Mouse (Mus musculus) spleen, adult 12 weeks (tissue): ENCODE measurements around the gene Gm11634.
"Not testable (repeated sequence)": the region's sequence is repeated elsewhere in the genome, so short reads cannot be mapped to it uniquely, and the experiment has no call there.

Experiments used
- DNase-seq: peaks from one replicate; pipeline ENCODE4 v3.0.0; 2022; ENCODE audit warnings: low spot score

Gene Gm11634

GRCm38 (mm10) chr11:101616948-101617767 is 18.1 kb upstream of the Gm11634 start:
- DNase-seq, result peak; percentile 30

GRCm38 (mm10) chr11:101616104-101616503 is 17.0 kb upstream of the Gm11634 start:
- no peak for DNase-seq

GRCm38 (mm10) chr11:101615380-101615779 is 16.3 kb upstream of the Gm11634 start:
- no peak for DNase-seq

- DNase-seq, result no peak
These were observed 15.1 kb upstream of the Gm11634 start for GRCm38 (mm10) chr11:101614116-101614515.

GRCm38 (mm10) chr11:101613596-101613995 is 14.5 kb upstream of the Gm11634 start:
- no peak for DNase-seq

- no peak for DNase-seq
These were observed 11.4 kb upstream of the Gm11634 start for GRCm38 (mm10) chr11:101610445-101610844.

GRCm38 (mm10) chr11:101607134-101607533 is 8.1 kb upstream of the Gm11634 start:
- DNase-seq, result not testable (repeated sequence)

- DNase-seq, result peak; percentile 73
These were observed 5.7 kb upstream of the Gm11634 start for GRCm38 (mm10) chr11:101604531-101605453.

GRCm38 (mm10) chr11:101604116-101604515 is 5.1 kb upstream of the Gm11634 start:
- DNase-seq, result no peak

- no peak for DNase-seq
These were observed 3.4 kb upstream of the Gm11634 start for GRCm38 (mm10) chr11:101602491-101602890.

GRCm38 (mm10) chr11:101589989-101590624 is 8.9 kb downstream of the Gm11634 start:
- DNase-seq, result no peak

- peak; percentile 55 for DNase-seq
These were observed 9.6 kb downstream of the Gm11634 start for GRCm38 (mm10) chr11:101589444-101589843.

- no peak for DNase-seq
These were observed 10.2 kb downstream of the Gm11634 start for GRCm38 (mm10) chr11:101588868-101589267.

GRCm38 (mm10) chr11:101587676-101588075 is 11.4 kb downstream of the Gm11634 start:
- no peak for DNase-seq

GRCm38 (mm10) chr11:101585805-101586204 is 13.3 kb downstream of the Gm11634 start:
- no peak for DNase-seq

- not testable (repeated sequence) for DNase-seq
These were observed 14.0 kb downstream of the Gm11634 start for GRCm38 (mm10) chr11:101585031-101585430.

- DNase-seq, result no peak
These were observed 15.9 kb downstream of the Gm11634 start for GRCm38 (mm10) chr11:101583205-101583604.

- DNase-seq, result peak; percentile 62
These were observed 16.7 kb downstream of the Gm11634 start, which contains the start of gene Tmem106a for GRCm38 (mm10) chr11:101582054-101583035. Gene Tmem106a, plus strand, starts transcription at chr11:101582242.

GRCm38 (mm10) chr11:101581081-101581764 is 17.8 kb downstream of the Gm11634 start:
- no peak for DNase-seq

- no peak for DNase-seq
These were observed 22.9 kb downstream of the Gm11634 start for GRCm38 (mm10) chr11:101576116-101576515.
